Mouse (Mus musculus) heart, embryonic 14.5 days (tissue): ENCODE measurements at regions not wholly inside any gene's neighbourhood (a gene's known extent, or its start where the extent isn't known, plus 50 kb on each side); places are given as distances from the start of the nearest gene placed in this dataset.

Source experiments
- ATAC-seq: fragments of 200-750 bp; cut with Nextera tagmentation; 2 replicates; pipeline ENCODE4 v1.8.0; 2017; ENCODE audit warnings: low read depth, moderate TSS enrichment; ENCODE audit not compliant: insufficient number of reproducible peaks, insufficient read depth, low FRiP score
- H3K27ac ChIP-seq, 2 experiments: fragments of 200-500 bp in 1 of 2; fragments of 300-500 bp in 1 of 2; sonication (generic) in 1 of 2; replicated peaks in 1 of 2; 2 replicates each; pipeline ENCODE4 v1.5.1; 2012 to 2014; ENCODE audit warnings: low read depth in 2 of 2, low read length in 2 of 2, control low read depth in 1 of 2, mild to moderate bottlenecking in 1 of 2, mixed read lengths in 1 of 2; ENCODE audit not compliant: control insufficient read depth in 1 of 2, insufficient read depth in 1 of 2
- H3K27me3 ChIP-seq: fragments of 300-500 bp; sonication (generic); 2 replicates; pipeline ENCODE4 v1.6.1; 2014; ENCODE audit warnings: mild to moderate bottlenecking, low read length, control low read depth; ENCODE audit not compliant: control insufficient read depth, insufficient read depth
- H3K36me3 ChIP-seq: fragments of 300-500 bp; sonication (generic); 2 replicates; pipeline ENCODE4 v1.6.1; 2014; ENCODE audit warnings: mild to moderate bottlenecking, control low read depth, low read length, mixed read lengths; ENCODE audit not compliant: control insufficient read depth, insufficient read depth
- H3K4me1 ChIP-seq, 2 experiments: fragments of 200-500 bp in 1 of 2; fragments of 300-500 bp in 1 of 2; sonication (generic) in 1 of 2; 2 replicates each; pipeline ENCODE4 v1.6.1; 2012 to 2014; ENCODE audit warnings: low read length in 2 of 2, control low read depth in 1 of 2, mixed read lengths in 1 of 2; ENCODE audit not compliant: control insufficient read depth in 2 of 2, insufficient read depth in 2 of 2
- H3K4me2 ChIP-seq: fragments of 300-500 bp; sonication (generic); 2 replicates; pipeline ENCODE4 v1.6.1; 2014; ENCODE audit warnings: mild to moderate bottlenecking, low read length
- H3K4me3 ChIP-seq, 2 experiments: fragments of 200-500 bp in 1 of 2; fragments of 300-500 bp in 1 of 2; sonication (generic) in 1 of 2; 2 replicates each; pipeline ENCODE4 v1.5.1; 2012 to 2014; ENCODE audit warnings: low read length in 2 of 2, mild to moderate bottlenecking in 2 of 2, control low read depth in 1 of 2, low read depth in 1 of 2, moderate library complexity in 1 of 2; ENCODE audit not compliant: control insufficient read depth in 1 of 2, insufficient read depth in 1 of 2
- H3K9ac ChIP-seq: fragments of 300-500 bp; sonication (generic); 2 replicates; pipeline ENCODE4 v1.6.1; 2014; ENCODE audit warnings: mild to moderate bottlenecking, low read length
- H3K9me3 ChIP-seq: fragments of 300-500 bp; sonication (generic); 2 replicates; pipeline ENCODE4 v1.6.1; 2016; ENCODE audit warnings: low read length, control low read depth; ENCODE audit not compliant: control insufficient read depth
- WGBS: fragments of 180-500 bp; shearing (Covaris S2); extraction: QIAGEN DNeasy Blood & Tissue Kit; methylation state at CpG from one replicate; pipeline ENCODE4 v1.1.7; 2014; 5-methylcytosine and 5-hydroxymethylcytosine counted together

DNA sequence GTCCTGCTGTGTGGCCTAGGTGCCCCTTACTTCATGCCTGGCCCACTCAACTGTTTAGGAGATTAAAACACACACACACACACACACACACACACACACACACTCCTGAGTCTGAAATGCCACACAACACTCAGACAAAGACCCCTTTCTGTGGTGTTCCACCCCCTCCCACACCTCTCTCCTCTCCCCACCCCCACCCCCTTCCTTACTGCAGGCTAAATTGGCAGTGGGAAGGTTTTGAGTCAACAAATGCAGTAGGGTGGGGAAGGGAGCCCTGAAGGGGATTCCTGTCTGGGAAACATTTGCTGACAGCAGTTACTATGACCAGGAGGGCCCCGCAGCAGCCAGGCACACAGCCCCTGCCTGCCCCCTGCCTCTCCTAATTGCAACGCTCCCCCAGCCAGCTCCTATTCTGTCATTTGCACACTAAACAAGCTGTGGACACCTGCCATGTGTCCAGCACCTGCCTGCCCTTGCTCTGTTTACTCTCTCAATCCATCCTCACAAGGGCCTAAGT, 69.5 kb downstream of the Ephb3 start:
- Histone ChIP-seq H3K4me3 (no peak overlapping the region), H3K9ac (0 out of 2 replicates have a peak overlapping the region, but pooled peaks have one; percentile 9), H3K4me1 (peaks cover 29 to 46% of the 10 kb centered on the region in 2 experiments), H3K27me3 (no peaks in the 10 kb centered on the region), H3K27ac (peak overlapping the region; percentile 29 to 56; a peak in 3 of 4 replicates), H3K36me3 (no peaks in the 10 kb centered on the region), H3K9me3 (0 out of 2 replicates have a peak, but pooled peaks cover 4% of the 10 kb centered on the region), H3K4me2 (no peak overlapping the region)
- 7% methylated on average over 2 of the region's 2 CpGs for WGBS
- no peak for ATAC-seq

DNA sequence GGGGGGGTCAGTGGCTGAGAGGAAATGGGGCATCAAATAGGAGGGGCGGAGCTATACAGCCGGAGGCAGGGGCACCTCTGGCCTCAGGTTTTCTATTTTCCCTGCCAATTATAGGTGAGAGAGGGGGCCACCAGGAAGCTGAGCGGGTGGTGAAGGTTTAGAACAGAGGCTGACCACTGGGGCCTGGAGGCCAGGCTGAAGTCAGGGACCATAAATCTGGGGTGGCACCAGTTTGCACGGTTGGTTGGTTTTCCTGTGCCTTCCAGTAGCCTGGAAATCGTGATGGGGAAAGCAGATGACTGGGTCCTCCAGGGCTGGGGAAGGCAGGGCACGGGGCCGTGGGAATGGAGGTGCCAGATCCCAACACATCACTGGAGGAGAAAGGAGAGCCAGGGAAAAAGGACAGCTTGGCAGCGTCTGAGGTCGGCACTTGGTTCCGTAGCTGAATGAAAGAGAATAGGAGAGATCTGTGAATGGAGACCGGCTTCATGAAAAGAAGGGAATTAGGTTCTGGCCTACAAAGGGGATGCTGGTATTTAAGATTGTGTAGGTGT, 73.3 kb downstream of the Ephb3 start:
- WGBS, result 87% methylated on average over 11 of the region's 11 CpGs
- no peak for ATAC-seq
- H3K9me3 ChIP-seq, result 0 out of 2 replicates have a peak, but pooled peaks cover 4% of the 10 kb centered on the region

DNA sequence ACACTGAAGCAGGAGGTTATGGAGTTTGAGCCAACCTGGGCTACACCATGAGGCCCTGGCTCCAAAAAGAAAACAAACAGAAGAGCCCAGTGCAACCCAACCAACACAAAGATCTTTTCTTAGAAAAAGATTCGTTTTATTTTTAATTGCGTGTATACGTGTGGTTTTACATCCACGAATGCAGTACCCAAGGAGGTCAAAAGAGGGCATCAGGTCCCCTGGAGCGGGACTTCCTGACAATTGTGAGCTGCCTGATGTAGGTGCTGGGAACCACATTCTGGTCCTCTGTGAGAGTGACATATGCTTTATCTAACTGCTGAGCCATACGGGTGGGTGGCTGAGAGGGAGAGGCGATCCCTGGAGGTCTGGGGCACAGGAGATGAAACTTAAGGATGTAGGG, 73.8 kb downstream of the Ephb3 start:
- Histone ChIP-seq H3K9me3 (0 out of 2 replicates have a peak, but pooled peaks cover 4% of the 10 kb centered on the region), H3K27me3 (no peaks in the 10 kb centered on the region), H3K4me3 (no peak overlapping the region), H3K4me1 (peaks cover 13 to 21% of the 10 kb centered on the region in 2 experiments), H3K36me3 (no peaks in the 10 kb centered on the region), H3K27ac (no peak overlapping the region), H3K9ac (no peak overlapping the region), H3K4me2 (no peak overlapping the region)
- ATAC-seq, result no peak
- WGBS, result 96% methylated on average over 7 of the region's 7 CpGs

More for the DNA sequence above, 73.3 kb downstream of the Ephb3 start:
- no peak overlapping the region for H3K4me2 ChIP-seq
- H3K9ac ChIP-seq, result no peak overlapping the region
- no peaks in the 10 kb centered on the region for H3K36me3 ChIP-seq
- no peak overlapping the region for H3K4me3 ChIP-seq
- peaks cover 15 to 25% of the 10 kb centered on the region in 2 experiments for H3K4me1 ChIP-seq
- no peaks in the 10 kb centered on the region for H3K27me3 ChIP-seq
- H3K27ac ChIP-seq, result no peak overlapping the region

DNA sequence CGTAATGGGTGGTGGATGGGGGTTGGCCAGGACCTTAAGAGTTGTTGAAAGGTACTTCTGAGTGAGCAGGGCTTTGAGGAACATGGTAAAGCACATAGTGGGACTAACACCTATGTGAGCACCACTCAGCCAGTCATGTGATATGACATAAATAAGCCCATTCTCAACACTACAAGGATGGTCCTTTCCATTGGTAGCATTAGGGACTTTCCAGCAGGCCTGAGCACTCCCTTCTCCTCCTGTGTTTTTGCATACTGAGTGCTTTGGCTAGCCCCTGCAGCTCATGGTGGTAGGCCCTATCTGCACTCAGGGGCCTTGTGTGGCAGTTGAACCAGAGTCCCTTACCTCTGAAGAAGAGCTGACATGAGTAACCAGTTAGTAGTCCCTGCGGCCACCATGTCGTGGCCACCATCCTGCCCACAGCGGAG, 75.7 kb downstream of the Ephb3 start:
- Histone ChIP-seq H3K4me3 (no peak overlapping the region), H3K4me2 (no peak overlapping the region), H3K36me3 (no peaks in the 10 kb centered on the region), H3K27me3 (no peaks in the 10 kb centered on the region), H3K27ac (no peak overlapping the region), H3K9ac (no peak overlapping the region), H3K4me1 (peaks cover 6% of the 10 kb centered on the region in 2 experiments; a peak in 3 of 4 replicates), H3K9me3 (0 out of 2 replicates have a peak, but pooled peaks cover 4% of the 10 kb centered on the region)
- 75% methylated on average over 4 of the region's 4 CpGs for WGBS
- ATAC-seq, result no peak

DNA sequence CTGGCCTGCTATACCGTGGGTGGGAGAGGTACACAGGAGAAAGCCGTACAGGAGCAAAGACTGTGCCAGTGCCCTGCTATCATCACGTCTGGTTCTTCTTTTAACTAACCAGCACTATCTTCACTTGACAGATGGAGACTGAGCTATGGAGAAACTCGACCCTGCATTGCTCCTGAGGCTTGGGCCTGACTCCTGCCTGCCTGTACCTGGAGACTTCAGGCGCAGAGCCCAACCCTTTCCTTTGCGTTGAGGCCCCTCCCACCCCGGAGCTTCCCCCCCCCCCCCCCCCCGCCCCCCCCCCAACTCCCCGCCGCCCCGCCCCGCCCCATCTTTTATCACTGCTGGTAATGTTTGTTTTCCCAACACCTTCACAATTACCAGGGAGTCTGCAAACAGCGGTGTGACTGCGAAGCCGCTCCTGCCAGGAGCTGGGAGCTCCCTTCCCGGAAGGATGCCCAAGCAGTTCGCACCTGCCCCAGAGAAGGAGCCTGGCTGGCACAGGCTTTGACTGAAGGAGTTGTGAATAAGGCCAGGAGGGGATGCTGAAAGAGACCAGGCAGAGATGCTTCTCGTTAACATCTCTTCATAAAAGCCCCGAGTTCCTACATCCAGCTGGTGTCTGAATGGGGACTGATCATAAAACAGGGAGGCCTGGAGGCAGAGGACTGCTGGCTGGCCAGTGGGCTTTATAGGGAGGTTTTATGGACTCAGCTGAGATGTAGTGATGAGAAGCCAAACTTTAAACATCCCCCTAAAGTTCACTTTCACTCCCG, 77.6 kb downstream of the Ephb3 start:
- Histone ChIP-seq H3K9me3 (0 out of 2 replicates have a peak, but pooled peaks cover 4% of the 10 kb centered on the region), H3K9ac (no peak overlapping the region), H3K27me3 (no peaks in the 10 kb centered on the region), H3K4me1 (peaks cover 10 to 15% of the 10 kb centered on the region in 2 experiments; a peak in 3 of 4 replicates), H3K36me3 (no peaks in the 10 kb centered on the region), H3K27ac (no peak overlapping the region), H3K4me3 (no peak overlapping the region), H3K4me2 (no peak overlapping the region)
- WGBS, result 19% methylated on average over 14 of the region's 20 CpGs
- ATAC-seq, result no peak; the same call in 1 of the 2 replicates

DNA sequence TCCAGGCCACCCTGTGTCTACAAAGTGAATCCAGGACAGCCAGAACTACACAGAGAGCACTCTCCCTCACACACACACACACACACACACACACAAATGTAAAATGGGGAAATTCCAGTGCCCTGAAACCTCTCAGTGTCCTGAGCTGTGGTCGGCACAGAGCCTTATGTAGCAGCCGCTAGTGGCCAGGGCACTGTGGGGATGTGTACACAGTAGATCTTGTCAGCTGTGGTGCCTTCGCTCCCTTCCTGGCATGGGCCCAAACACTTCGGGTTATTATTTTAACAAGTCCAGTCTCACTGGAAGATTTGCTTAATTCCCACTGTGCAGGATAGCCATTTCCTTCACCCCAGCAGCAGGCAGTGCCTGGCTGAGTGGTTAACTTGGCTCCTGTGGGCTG, 81.5 kb downstream of the Ephb3 start:
- no peak overlapping the region for H3K27ac ChIP-seq
- WGBS, result 39% methylated on average over 4 of the region's 4 CpGs
- no peak overlapping the region for H3K9ac ChIP-seq
- H3K4me3 ChIP-seq, result no peak overlapping the region
- ATAC-seq, result no peak
- no peak overlapping the region for H3K4me2 ChIP-seq
- peaks cover 10 to 15% of the 10 kb centered on the region in 2 experiments; a peak in 3 of 4 replicates for H3K4me1 ChIP-seq
- no peaks in the 10 kb centered on the region for H3K36me3 ChIP-seq
- peaks cover 4% of the 10 kb centered on the region; the same call in 1 of the 2 replicates for H3K9me3 ChIP-seq
- no peaks in the 10 kb centered on the region for H3K27me3 ChIP-seq

DNA sequence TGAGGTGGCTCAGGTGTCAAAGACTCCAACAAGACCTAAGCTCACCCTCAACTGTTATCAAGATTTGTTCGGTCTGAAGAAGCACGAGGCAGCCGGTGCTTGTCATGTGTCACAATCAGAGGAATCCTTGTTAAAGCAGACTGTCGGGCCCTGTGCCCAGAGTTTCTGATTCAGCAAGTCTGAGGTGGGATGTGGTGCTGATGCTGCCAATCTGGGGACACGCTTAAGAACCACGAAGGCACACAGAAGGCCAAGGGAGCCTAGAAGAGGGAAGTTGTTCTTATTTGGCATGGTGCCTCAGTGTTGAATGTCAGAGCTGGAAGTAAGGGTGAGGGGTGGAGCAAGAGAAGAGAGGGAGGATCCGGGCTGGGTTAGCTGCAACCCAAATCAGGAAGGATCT, 85.0 kb downstream of the Ephb3 start:
- peaks cover 25 to 26% of the 10 kb centered on the region in 2 experiments for H3K4me1 ChIP-seq
- WGBS, result 58% methylated on average over 7 of the region's 7 CpGs
- H3K27ac ChIP-seq, result no peak overlapping the region

More for the DNA sequence above, 85.0 kb downstream of the Ephb3 start:
- ATAC-seq, result no peak
- no peak overlapping the region for H3K9ac ChIP-seq
- H3K4me2 ChIP-seq, result no peak overlapping the region
- H3K36me3 ChIP-seq, result no peaks in the 10 kb centered on the region
- H3K9me3 ChIP-seq, result peaks cover 4% of the 10 kb centered on the region; the same call in 1 of the 2 replicates
- H3K4me3 ChIP-seq, result no peak overlapping the region
- H3K27me3 ChIP-seq, result no peaks in the 10 kb centered on the region
